Mouse (Mus musculus) gonadal fat pad, adult 2 months (tissue): ENCODE results near the gene Tbl3. TPM values are rescaled to one million over a fixed set of nuclear protein-coding genes. Genes with fewer than 3 reads are reported as not detected.
"Not testable (repeated sequence)": the region's sequence is repeated elsewhere in the genome, so short reads cannot be mapped to it uniquely, and the experiment has no call there.

Experiments
- DNase-seq: peaks from one replicate; pipeline ENCODE4 v3.0.0-alpha.2; 2012; ENCODE audit warnings: low read depth
- polyA plus RNA-seq: library from polyadenylated mRNA; depleted of rRNA; stranded (reverse); fragments of >200 nt; gene quantifications from 2 replicates; pipeline ENCODE4 v1.2.3, GENCODE M21; 2012

Tbl3 gene
- polyA plus RNA-seq, 1 experiment = 61.9 TPM

DNA sequence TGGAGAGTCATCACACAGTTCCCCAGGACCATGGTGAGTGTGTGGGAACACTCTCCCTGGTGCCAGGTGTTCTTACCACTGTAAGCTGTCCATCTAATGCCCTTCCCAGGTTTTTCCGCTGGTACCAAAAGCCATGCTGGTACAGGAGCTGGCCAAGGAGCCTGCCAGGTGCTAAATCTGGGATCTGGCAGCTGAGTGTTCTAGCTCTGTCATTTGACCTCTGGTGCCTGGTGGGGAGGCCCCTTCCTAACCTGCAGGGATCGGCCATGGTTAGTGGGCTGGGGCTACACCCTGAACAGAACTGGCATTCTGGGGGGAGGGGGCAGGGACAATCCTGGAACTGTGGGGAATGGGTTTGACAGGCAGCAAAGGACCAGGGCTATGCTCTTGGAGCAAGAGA, 20.2 kb upstream of the Tbl3 start, which contains the start of gene Rpl3l:
Gene Rpl3l, plus strand, starts transcription at position 203 of the 400 bp plus-strand sequence.
- DNase-seq = no peak

DNA sequence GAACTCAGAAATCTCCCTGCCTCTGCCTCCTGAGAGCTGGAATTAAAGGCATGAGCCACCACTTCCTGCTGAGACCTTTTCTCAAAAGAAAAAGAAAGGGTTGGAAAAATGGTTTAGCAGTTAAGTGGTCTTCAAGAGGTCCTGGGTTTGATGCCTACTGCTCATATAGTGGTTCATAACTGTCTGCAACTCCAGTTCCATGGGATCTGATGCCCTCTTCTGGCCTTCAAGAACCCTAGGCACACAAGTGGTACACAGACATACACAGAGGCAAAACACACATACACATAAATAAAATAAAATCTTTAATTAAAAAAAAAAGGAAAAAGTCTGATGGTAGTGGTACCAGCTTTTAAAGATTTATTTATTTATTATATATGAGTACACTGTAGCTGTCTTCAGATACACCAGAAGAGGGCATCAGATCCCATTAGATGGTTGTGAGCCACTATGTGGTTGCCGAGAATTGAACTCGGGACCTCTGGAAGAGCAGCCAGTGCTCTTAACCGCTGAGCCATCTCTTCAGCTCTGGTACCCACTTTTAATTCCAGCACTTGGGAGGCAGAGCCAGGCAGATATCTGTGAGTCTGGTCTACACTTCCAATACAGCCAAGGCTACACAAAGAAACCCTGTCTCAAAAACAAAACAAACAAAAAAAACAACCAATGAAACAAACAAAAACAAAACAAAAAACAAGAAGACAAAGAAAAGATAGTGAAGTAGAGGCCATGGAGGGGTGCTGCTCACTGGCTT, 18.4 kb upstream of the Tbl3 start:
- no peak for DNase-seq

DNA sequence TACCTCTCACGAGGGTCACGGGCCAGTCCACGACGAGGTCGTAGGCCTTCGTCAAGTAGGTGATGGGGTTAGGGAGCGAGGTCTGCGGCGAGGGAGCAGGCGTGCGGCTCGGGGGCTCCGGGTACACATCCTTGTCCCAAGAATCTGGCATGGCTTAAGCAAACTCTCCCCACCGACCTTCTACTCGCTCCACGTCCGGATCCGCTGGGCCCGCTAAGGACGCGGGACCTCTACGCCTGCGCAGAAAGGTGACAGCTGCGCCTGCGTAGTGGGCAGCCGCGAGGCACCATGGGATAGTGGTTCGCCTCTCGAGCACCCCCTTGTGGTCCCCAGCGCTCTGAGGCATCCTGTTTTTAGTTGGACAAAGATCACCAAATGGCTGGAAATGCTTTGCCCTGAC, 16.7 kb upstream of the Tbl3 start, which contains the start of gene Ndufb10:
Gene Ndufb10, minus strand, starts transcription at position 295 of the 400 bp plus-strand sequence.
- no peak for DNase-seq

DNA sequence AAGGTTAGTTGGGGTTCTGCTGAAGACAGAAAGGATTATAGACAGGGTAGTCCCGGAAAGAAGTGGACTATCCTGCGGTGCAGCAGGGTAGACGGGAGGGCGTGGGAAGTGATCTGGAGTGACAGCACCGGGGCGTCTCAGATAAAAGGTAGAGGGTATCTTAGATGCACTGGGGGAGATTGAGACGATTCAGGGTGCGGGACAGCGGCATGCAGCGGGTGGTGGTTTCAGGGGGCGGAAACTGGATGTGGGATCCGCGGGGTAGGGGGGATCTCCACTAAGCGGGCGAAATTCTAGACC, 16.4 kb upstream of the Tbl3 start:
- no peak for DNase-seq

DNA sequence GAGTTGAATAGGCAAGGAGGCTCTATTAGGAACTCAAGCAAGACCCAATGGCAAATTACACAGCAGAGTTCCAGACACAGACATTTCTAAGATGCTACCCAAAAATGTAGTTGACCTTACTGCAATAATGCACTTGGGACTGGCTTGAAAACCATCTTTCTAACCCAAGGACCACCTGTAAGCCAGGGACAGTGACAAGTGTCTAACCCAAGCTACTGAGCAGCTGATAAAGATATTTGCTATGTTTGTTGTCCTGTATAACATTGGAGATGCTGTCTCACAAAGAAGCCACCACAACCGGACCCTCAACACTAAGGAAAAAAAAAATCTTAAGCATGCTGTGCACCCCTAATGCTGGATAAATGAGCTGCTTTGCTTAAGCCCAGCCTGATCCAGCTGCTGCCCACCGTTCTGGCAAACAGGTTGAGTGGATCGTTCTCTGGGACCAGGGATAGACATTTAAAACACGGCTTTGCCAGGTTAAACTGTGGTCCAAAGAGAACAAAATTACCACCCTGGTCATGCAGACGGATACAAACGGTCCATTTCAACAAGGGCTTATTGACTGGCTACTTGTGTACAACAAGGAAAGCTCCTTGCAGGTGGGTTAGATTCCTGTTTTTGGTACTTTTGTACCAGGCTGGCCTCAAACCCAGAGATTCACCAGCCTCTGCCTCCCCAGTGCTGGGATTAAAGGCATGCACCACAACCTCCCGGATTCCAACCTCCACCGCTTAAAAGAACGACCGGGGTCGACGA, 15.8 kb upstream of the Tbl3 start:
- DNase-seq = no peak

DNA sequence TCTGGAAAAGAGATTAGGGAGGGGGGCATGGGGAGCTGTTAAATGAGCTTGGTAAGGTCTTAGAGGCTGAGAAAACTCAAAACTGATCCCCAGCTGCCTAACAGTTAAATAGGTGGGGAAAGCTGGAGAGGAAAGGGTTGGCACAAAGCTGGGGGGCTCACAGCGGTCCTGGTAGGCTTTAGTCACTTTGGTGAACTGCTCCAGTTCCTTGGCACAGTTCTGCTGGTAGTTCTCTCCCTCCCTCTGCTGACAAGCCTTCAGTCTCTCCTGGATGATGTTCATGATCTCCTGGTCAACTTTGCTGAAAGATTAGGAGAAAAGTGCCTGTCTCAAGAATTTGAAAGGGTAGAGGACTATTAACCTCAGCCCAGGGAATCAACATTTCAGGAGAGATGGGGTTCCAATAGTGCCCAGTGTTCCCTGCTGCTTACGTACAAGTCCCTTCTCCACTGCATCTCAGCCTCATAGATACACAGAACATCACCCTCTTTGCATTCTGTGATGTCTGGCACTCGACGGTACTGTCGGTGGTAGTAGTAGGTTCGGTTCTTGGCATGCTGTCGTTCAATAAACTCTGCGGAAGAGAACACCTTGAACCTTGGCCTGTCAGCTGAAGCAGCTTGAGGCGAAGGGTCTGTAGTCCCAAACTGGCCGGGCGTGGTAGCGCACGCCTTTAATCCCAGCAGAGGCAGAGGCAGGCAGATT, 14.9 kb upstream of the Tbl3 start:
- DNase-seq = no peak

DNA sequence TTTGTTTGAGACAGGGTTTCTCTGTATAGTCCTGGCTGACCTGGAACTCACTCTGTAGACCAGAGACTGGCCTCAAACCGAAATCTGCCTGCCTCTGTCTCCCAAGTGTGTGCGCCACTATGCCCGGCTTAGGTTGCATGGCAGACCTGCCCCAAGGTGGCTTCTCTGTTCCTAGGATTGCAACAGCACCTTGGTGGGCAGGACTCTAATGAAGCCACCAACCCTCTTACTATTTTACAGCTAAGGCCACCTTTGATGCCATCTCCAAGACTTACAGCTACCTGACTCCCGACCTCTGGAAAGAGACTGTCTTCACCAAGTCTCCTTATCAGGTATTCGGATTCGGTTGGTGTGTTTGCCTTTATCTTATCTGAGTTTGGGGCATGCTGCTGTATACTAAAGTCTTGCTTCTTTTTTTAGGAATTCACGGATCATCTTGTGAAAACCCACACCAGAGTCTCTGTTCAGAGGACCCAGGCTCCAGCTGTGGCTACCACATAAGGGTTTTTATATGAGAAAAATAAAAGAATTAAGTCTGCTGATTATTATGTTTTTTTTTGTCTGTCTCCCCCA, 14.0 kb upstream of the Tbl3 start:
- DNase-seq = not testable (repeated sequence)

DNA sequence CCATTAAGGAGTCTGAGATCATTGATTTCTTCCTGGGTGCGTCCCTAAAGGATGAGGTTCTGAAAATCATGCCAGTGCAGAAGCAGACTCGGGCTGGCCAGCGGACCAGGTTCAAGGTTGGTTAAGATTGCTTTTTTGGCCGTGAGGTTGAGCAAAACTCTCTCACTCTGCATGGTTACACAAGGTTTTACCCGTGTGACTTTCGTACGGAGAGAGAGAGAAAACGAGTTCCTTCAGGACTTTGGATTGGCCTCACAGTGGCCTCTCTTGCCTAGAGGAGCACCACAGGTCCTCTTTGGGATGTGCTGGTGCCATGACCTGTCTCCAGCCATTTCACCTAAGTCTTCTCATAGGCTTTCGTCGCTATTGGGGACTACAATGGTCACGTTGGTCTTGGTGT, 13.2 kb upstream of the Tbl3 start:
- not testable (repeated sequence) for DNase-seq

DNA sequence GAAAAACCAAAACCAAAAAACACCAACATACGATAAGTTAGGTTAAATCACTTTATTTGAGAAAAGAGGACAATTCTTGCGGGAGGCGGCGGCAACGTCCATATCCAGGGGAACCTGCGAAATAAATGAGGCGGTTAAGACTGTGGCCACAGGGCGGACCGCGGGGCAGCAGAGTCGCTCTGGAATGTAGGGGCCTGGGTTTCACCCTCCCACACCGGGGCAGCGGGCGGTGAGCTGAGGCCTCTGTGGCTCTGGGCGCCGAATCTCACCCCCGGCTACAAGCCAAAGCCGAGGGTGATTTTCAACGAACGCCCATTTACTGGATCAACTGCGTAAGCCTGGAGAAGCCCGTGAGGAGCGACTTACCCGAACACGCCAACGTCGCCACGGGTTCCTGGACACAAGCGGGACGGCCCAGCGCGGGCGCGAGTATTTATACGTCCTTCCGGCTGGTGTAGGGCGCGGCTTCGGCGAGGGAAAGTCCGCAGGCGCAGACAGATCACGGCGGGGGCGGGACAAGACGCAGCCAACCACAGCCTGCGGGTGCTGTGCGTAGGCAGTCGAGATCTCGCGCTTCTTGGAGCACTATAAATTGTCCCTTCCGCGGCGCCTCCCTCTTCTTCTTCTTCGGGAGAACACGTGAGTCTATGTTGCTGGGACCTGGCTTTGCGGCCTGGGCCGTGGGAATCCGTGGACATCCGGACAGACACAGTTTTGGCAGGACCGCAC, 12.2 kb upstream of the Tbl3 start:
- no peak for DNase-seq

DNA sequence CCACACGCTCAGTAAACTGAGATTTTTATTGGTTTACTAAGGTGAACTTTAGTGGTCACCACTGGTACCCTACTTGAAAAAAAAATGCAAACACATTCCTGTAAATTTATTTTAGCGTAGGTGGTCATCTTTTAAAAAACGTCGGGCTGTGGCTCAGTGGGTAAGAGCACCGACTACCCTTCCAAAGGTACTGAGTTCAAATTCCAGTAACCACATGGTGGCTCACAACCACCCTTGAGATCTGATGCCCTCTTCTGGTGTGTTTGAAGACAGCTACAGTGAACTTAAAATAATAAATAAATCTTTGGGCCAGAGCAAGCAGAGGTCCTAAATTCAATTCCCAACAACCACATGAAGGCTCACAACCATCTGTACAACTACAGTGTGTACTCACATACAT, 11.5 kb upstream of the Tbl3 start:
- DNase-seq = not testable (repeated sequence)

DNA sequence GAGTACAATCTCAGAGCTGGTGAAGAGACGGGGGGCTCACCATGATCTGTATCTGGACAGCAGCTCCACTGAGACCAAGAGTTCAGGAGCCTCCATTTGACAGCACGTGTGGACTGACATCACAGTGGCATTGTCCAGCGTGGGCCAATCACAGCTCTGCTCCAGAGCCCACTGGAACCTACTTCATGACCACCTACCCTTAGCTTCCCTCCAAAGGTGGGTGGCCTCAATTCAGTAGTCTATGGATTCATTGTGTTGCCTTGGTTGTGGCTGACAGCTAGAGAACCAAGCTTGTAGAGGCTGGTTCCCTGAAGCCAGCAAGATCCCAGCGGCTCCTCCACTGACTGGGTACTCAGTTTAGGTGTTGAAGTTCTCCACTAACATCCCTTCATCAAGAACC, 10.5 kb upstream of the Tbl3 start, which contains the start of the genes Rnf151 and Rps2:
Gene Rnf151, minus strand, starts transcription at position 121 of the 400 bp plus-strand sequence.
Gene Rps2, plus strand, starts transcription at position 174 of the 400 bp plus-strand sequence.
- no peak for DNase-seq

DNA sequence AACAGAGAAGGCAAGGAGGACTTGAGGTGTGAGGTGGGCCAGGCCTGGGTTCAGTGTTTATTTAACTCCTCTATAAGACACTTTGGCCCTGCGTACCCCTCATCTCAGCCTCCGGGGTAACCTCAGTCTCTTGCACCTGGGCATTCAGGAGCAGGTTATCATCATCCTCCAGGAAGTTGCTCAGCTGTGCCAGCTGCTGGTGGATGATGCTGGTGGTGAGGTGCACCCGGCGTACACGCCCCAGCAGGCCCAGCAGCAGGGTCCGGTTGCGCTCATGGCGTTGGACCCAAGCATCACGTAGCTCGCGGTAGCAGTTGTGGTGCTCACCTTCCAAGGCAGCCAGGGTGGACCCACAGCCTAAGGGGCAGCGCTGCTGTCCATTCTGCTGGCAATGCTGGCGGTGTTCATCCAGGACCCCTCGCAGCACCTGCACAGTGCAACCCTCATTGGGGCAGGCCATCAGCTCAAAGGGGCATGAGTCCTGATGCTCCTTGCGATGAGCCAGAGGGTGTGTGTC, 8.8 kb upstream of the Tbl3 start:
- no peak for DNase-seq

DNA sequence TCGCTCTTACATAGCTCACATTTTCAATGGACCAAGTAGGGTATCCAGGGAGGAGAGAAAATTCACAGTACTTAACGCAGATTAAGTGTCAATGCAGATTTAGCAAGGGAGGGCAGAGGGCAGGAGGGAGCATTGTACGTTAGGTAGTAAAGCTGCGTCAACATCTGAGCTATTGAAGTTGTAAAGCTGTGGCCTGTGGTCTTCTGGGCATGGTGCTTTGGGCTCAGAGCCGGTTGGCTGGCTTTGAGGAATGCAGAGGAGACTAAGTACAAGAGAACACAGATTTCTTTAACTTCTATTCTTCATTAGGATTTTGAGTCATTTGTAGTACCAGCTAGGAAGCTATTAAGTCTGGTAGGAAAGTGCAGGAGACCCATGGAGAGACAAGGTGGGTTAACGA, 8.1 kb upstream of the Tbl3 start:
- DNase-seq = no peak

DNA sequence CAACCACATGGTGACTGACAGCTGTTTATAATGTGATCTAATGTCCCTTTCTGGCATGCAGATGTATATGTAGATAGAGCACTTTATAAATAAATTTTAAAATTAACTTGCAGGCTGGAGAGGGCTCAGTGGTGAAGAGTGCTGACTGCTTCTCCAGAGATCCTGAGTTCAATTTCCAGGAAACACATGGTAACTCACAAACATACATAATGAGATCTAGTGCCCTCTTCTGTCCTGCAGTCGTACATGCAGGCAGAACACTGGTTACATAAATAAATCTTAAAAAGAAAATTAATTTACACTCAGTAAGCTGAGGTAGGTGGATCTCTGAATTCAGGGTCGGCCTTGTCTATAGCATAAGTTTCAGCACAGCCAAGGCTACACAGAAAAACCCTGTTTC, 1.2 kb upstream of the Tbl3 start:
- no peak for DNase-seq

DNA sequence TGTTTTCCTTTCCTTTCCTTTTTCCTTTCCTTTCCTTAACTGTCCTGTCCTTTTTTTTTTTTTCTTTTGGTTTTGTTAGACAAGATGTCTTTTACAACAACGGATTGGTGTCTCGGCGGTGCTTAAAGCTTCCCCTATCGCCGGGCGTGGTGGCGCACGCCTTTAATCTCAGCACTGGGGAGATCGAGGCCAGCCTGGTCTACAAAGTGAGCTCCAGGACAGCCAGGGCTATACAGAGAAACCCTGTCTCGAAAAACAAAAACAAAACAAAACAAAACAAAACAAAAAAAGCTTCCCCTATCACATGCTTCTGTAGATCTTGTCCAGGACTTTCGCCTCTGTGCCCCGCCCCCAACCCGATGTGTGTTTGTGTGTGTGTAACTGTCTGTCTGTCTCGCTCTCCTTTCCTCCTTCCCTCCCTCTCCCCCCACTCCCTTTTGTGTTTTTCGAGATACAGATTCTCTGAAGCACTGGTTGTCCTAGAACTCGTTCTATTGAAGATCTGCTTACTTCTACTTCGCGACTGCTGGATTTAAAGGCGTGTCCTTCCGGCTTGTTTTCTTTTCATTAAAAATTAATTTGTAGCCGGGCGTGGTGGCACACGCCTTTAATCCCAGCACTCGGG, 453 bp upstream of the Tbl3 start:
- DNase-seq = no peak

DNA sequence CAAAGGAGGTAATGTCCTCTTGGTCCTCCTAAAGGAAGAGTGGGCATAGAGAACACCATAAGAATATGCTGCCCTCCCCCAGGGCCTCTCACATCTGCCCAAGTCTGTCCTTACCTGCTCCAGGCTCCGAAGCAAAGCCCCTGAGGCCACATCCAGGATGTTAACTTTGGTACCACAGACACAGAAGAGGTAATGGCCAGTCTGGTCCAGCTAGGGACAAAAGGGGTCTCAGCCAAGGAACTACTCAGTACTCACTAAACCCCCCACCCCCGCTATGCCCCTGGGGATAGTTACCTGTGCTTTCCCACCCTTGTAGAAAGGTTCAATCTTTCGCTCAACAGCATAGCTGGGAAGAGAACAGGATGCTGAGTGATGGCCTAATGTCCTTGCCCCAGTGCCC, 1.6 kb downstream of the Tbl3 start:
- DNase-seq = no peak

DNA sequence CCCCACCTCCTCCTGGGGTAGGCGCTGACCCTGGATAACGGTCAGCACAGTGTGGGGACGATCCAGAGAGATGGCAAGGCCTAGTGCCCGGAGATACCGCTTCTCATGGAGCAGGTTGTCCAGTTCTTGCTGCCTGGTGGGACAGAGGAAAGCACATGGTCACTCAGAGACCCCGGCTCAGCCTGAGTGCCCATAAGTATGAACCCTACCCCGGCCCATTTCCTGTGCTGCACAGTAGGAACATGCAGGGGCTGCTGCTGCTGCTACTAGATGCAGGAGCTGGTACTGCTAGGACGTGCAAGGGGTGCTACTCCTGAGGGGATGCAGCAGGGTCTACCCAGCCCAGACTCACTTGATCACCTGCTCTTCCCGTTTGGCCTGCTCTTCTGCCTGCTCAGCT, 6.2 kb downstream of the Tbl3 start:
- no peak for DNase-seq

DNA sequence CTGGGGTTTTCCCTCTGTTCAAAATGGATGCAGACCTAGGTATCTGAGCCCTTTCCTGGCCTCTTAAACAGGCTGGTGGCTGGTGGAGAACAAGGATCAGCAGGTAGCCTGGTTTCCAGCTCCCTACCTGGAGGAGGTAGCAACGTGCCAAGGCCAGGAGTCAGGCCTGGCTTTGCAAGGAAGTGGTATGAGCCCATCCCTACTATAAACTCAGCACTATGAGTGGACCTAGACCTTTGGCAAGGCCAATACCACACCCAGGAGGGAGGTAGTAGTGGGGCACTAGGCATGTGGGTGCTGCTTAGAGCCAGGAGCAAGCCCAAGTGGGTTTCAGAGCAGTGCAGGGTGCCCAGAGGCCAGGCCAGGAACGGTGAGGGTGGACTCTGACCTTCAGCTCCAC, 8.0 kb downstream of the Tbl3 start:
- no peak for DNase-seq

DNA sequence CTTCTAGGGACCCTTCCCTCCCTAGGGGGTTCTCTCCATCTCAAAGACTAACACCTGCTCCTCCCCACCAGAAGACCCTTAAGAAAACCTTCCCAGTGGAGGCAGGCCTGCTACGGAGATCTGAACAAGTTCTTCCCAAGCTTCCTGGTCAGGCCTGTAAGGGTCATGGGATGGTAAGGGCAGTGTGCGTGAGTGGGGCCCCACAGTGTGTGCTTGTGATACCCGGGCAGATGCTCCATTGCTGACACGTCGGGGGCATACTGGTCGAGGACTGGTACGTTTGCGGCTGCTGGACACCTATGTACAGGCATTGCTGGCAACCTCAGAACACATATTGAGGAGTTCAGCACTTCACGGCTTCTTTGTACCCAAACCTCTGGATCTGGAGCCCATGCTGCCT, 8.7 kb downstream of the Tbl3 start:
- DNase-seq = no peak

DNA sequence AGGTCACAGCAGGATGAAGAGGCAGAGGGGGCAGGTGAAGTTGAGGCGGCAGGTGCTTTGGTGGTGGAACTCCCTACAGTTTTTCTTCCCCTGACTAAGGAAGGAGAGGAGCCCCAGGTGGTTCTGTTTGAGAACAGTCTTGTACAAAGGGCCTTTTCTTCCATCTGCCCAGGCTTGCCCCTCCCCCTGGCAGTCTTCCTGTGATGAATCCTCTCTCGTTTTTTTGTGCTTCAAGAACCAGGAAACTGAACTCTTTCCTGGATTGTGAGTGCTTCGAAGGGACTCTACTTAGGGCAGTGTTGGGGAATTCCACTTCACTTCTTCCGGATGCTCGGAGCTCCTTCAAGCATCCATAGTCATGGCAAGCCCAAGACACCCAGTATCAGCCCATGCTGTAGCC, 9.5 kb downstream of the Tbl3 start:
- no peak for DNase-seq
